Mouse (Mus musculus): ENCODE data around the gene Cnksr3. TPM values are rescaled to one million over a fixed set of nuclear protein-coding genes. Genes with fewer than 3 reads are reported as not detected.
A peak's percentile ranks its signal among the peaks of the same experiment; 100 is the strongest.

Cnksr3 gene
- polyA plus RNA-seq, 1 experiment from 2014 or later = 11.9 TPM

- WGBS = 73% methylated on average over 13 of the region's 13 CpGs
- Histone ChIP-seq H3K27ac (replicated peaks) (no peak overlapping the region), H3K4me2 (replicated peaks) (no peak overlapping the region), H3K36me3 (peaks cover 5% of the 10 kb centered on the region; the same call in 1 of the 2 replicates), H3K9ac (no peak overlapping the region), H3K4me1 (no peaks in the 10 kb centered on the region), H3K27me3 (no peaks in the 10 kb centered on the region), H3K4me3 (replicated peaks) (no peak overlapping the region), H3K9me3 (replicated peaks) (no peaks in the 10 kb centered on the region)
- ATAC-seq (ENCODE audit: insufficient number of reproducible peaks, low FRiP score, low TSS enrichment, low read depth) = no peak
These were observed 67.8 kb downstream of the Cnksr3 start for GRCm38 (mm10) chr10:7144081-7144783.

- ATAC-seq (ENCODE audit: insufficient number of reproducible peaks, low FRiP score, low TSS enrichment, low read depth) = no peak
These were observed 69.8 kb downstream of the Cnksr3 start for GRCm38 (mm10) chr10:7142287-7142686.

GRCm38 (mm10) chr10:7140282-7140681 is 71.8 kb downstream of the Cnksr3 start:
- WGBS = 81% methylated on average over 6 of the region's 6 CpGs

More at GRCm38 (mm10) chr10:7142287-7142686, 69.8 kb downstream of the Cnksr3 start:
- no peak overlapping the region for H3K4me2 ChIP-seq (replicated peaks)
- H3K36me3 ChIP-seq = peaks cover 5% of the 10 kb centered on the region; the same call in 1 of the 2 replicates
- no peaks in the 10 kb centered on the region for H3K4me1 ChIP-seq
- H3K27ac ChIP-seq (replicated peaks) = no peak overlapping the region
- no peak overlapping the region for H3K4me3 ChIP-seq (replicated peaks)
- H3K9ac ChIP-seq = no peak overlapping the region
- whole genome bisulfite sequencing = 85% methylated on average over 8 of the region's 8 CpGs
- no peaks in the 10 kb centered on the region for H3K9me3 ChIP-seq (replicated peaks)
- no peaks in the 10 kb centered on the region for H3K27me3 ChIP-seq

GRCm38 (mm10) chr10:7138049-7138448 is 74.0 kb downstream of the Cnksr3 start:
- H3K4me1 ChIP-seq = no peaks in the 10 kb centered on the region
- peaks cover 19% of the 10 kb centered on the region; the same call in 1 of the 2 replicates for H3K36me3 ChIP-seq
- no peaks in the 10 kb centered on the region for H3K9me3 ChIP-seq (replicated peaks)
- H3K27ac ChIP-seq (replicated peaks) = no peak overlapping the region
- no peaks in the 10 kb centered on the region for H3K27me3 ChIP-seq
- no peak overlapping the region for H3K4me3 ChIP-seq (replicated peaks)
- ATAC-seq (ENCODE audit: insufficient number of reproducible peaks, low FRiP score, low TSS enrichment, low read depth) = no peak
- H3K9ac ChIP-seq = no peak overlapping the region
- H3K4me2 ChIP-seq (replicated peaks) = no peak overlapping the region
- 76% methylated on average over 12 of the region's 12 CpGs for WGBS

More at GRCm38 (mm10) chr10:7140282-7140681, 71.8 kb downstream of the Cnksr3 start:
- peaks cover 5% of the 10 kb centered on the region; the same call in 1 of the 2 replicates for H3K36me3 ChIP-seq
- H3K4me2 ChIP-seq (replicated peaks) = no peak overlapping the region
- H3K9me3 ChIP-seq (replicated peaks) = no peaks in the 10 kb centered on the region
- no peaks in the 10 kb centered on the region for H3K27me3 ChIP-seq
- no peaks in the 10 kb centered on the region for H3K4me1 ChIP-seq
- no peak overlapping the region for H3K9ac ChIP-seq
- H3K27ac ChIP-seq (replicated peaks) = no peak overlapping the region
- no peak for ATAC-seq (ENCODE audit: insufficient number of reproducible peaks, low FRiP score, low TSS enrichment, low read depth)
- no peak overlapping the region for H3K4me3 ChIP-seq (replicated peaks)

- 62% methylated on average over 2 of the region's 2 CpGs for WGBS
- no peak overlapping the region for H3K4me3 ChIP-seq (replicated peaks)
- ATAC-seq (ENCODE audit: insufficient number of reproducible peaks, low FRiP score, low TSS enrichment, low read depth) = no peak
- peaks cover 25% of the 10 kb centered on the region for H3K36me3 ChIP-seq
- H3K4me2 ChIP-seq (replicated peaks) = no peak overlapping the region
- no peaks in the 10 kb centered on the region for H3K27me3 ChIP-seq
- H3K4me1 ChIP-seq = no peaks in the 10 kb centered on the region
- H3K9me3 ChIP-seq (replicated peaks) = no peaks in the 10 kb centered on the region
- H3K27ac ChIP-seq (replicated peaks) = no peak overlapping the region
- H3K9ac ChIP-seq = no peak overlapping the region
These were observed 76.3 kb downstream of the Cnksr3 start for GRCm38 (mm10) chr10:7135751-7136150.

GRCm38 (mm10) chr10:7133005-7133404 is 79.0 kb downstream of the Cnksr3 start:
- Histone ChIP-seq H3K4me2 (replicated peaks) (no peak overlapping the region), H3K27me3 (no peaks in the 10 kb centered on the region), H3K4me3 (replicated peaks) (no peak overlapping the region), H3K9ac (no peak overlapping the region), H3K4me1 (no peaks in the 10 kb centered on the region), H3K27ac (replicated peaks) (no peak overlapping the region), H3K36me3 (peaks cover 49% of the 10 kb centered on the region), H3K9me3 (replicated peaks) (no peaks in the 10 kb centered on the region)
- 92% methylated on average over 5 of the region's 5 CpGs for WGBS
- no peak for ATAC-seq (ENCODE audit: insufficient number of reproducible peaks, low FRiP score, low TSS enrichment, low read depth)

GRCm38 (mm10) chr10:7131441-7131840 is 80.6 kb downstream of the Cnksr3 start:
- peaks cover 49% of the 10 kb centered on the region for H3K36me3 ChIP-seq
- no peaks in the 10 kb centered on the region for H3K9me3 ChIP-seq (replicated peaks)
- no peaks in the 10 kb centered on the region for H3K4me1 ChIP-seq
- ATAC-seq (ENCODE audit: insufficient number of reproducible peaks, low FRiP score, low TSS enrichment, low read depth) = no peak
- H3K4me2 ChIP-seq (replicated peaks) = no peak overlapping the region
- no peaks in the 10 kb centered on the region for H3K27me3 ChIP-seq
- H3K9ac ChIP-seq = no peak overlapping the region
- no peak overlapping the region for H3K4me3 ChIP-seq (replicated peaks)
- H3K27ac ChIP-seq (replicated peaks) = no peak overlapping the region
- 93% methylated on average over 3 of the region's 3 CpGs for WGBS

GRCm38 (mm10) chr10:7127828-7128227 is 84.2 kb downstream of the Cnksr3 start:
- 0 out of 2 replicates have a peak, but pooled peaks cover 5% of the 10 kb centered on the region for H3K4me1 ChIP-seq
- no peaks in the 10 kb centered on the region for H3K9me3 ChIP-seq (replicated peaks)
- H3K9ac ChIP-seq = no peak overlapping the region
- no peak for ATAC-seq (ENCODE audit: insufficient number of reproducible peaks, low FRiP score, low TSS enrichment, low read depth)
- H3K36me3 ChIP-seq = peaks cover 40% of the 10 kb centered on the region
- H3K4me3 ChIP-seq (replicated peaks) = no peak overlapping the region
- no peaks in the 10 kb centered on the region for H3K27me3 ChIP-seq
- no peak overlapping the region for H3K27ac ChIP-seq (replicated peaks)
- no peak overlapping the region for H3K4me2 ChIP-seq (replicated peaks)
- WGBS = 86% methylated on average over 9 of the region's 9 CpGs

GRCm38 (mm10) chr10:7126882-7127281 is 85.2 kb downstream of the Cnksr3 start:
- Histone ChIP-seq H3K4me3 (replicated peaks) (no peak overlapping the region), H3K36me3 (peaks cover 38% of the 10 kb centered on the region), H3K27ac (replicated peaks) (no peak overlapping the region), H3K4me1 (0 out of 2 replicates have a peak, but pooled peaks cover 5% of the 10 kb centered on the region), H3K9ac (no peak overlapping the region), H3K9me3 (replicated peaks) (no peaks in the 10 kb centered on the region), H3K4me2 (replicated peaks) (no peak overlapping the region), H3K27me3 (no peaks in the 10 kb centered on the region)
- ATAC-seq (ENCODE audit: insufficient number of reproducible peaks, low FRiP score, low TSS enrichment, low read depth) = no peak
- WGBS = 91% methylated on average over 12 of the region's 12 CpGs

- H3K4me2 ChIP-seq (replicated peaks) = no peak overlapping the region
- H3K9ac ChIP-seq = no peak overlapping the region
- no peak overlapping the region for H3K4me3 ChIP-seq (replicated peaks)
- WGBS = 43% methylated on average over 7 of the region's 7 CpGs
- no peaks in the 10 kb centered on the region for H3K9me3 ChIP-seq (replicated peaks)
- H3K4me1 ChIP-seq = 0 out of 2 replicates have a peak, but pooled peaks cover 5% of the 10 kb centered on the region
- H3K27ac ChIP-seq (replicated peaks) = no peak overlapping the region
- H3K36me3 ChIP-seq = peaks cover 32% of the 10 kb centered on the region
- no peaks in the 10 kb centered on the region for H3K27me3 ChIP-seq
- peak; percentile 31; the same call in 1 of the 2 replicates for ATAC-seq (ENCODE audit: insufficient number of reproducible peaks, low FRiP score, low TSS enrichment, low read depth)
These were observed 85.8 kb downstream of the Cnksr3 start for GRCm38 (mm10) chr10:7126287-7126686.

GRCm38 (mm10) chr10:7124993-7125392 is 87.0 kb downstream of the Cnksr3 start:
- Histone ChIP-seq H3K9me3 (replicated peaks) (no peaks in the 10 kb centered on the region), H3K36me3 (peaks cover 29% of the 10 kb centered on the region), H3K9ac (no peak overlapping the region), H3K4me3 (replicated peaks) (no peak overlapping the region), H3K27ac (replicated peaks) (no peak overlapping the region), H3K27me3 (no peaks in the 10 kb centered on the region), H3K4me1 (0 out of 2 replicates have a peak, but pooled peaks cover 5% of the 10 kb centered on the region), H3K4me2 (replicated peaks) (no peak overlapping the region)
- WGBS = 62% methylated on average over 7 of the region's 7 CpGs
- no peak for ATAC-seq (ENCODE audit: insufficient number of reproducible peaks, low FRiP score, low TSS enrichment, low read depth)

GRCm38 (mm10) chr10:7122294-7122693 is 89.7 kb downstream of the Cnksr3 start:
- Histone ChIP-seq H3K9me3 (replicated peaks) (no peaks in the 10 kb centered on the region), H3K36me3 (peaks cover 17% of the 10 kb centered on the region), H3K27me3 (no peaks in the 10 kb centered on the region), H3K4me3 (replicated peaks) (no peak overlapping the region), H3K4me1 (peaks cover 10% of the 10 kb centered on the region; the same call in 1 of the 2 replicates), H3K9ac (no peak overlapping the region), H3K4me2 (replicated peaks) (no peak overlapping the region), H3K27ac (replicated peaks) (no peak overlapping the region)
- no peak for ATAC-seq (ENCODE audit: insufficient number of reproducible peaks, low FRiP score, low TSS enrichment, low read depth)
- 81% methylated on average over 4 of the region's 4 CpGs for WGBS

Data from embryonic facial prominence, embryonic 15.5 days (tissue).